Mouse (Mus musculus) hindbrain, embryonic 16.5 days (tissue): ENCODE measurements around the gene Stum. TPM values are rescaled to one million over a fixed set of nuclear protein-coding genes. Genes with fewer than 3 reads are reported as not detected.

Experiments used
- ATAC-seq: fragments of 200-750 bp; cut with Nextera tagmentation; 2 replicates; pipeline ENCODE4 v1.8.0; 2017; ENCODE audit warnings: moderate TSS enrichment, moderate library complexity
- H3K27ac ChIP-seq: fragments of 300-500 bp; sonication (generic); 2 replicates; pipeline ENCODE4 v1.5.1; 2014; ENCODE audit warnings: low read depth, mild to moderate bottlenecking, control low read depth, low read length, moderate library complexity
- H3K27me3 ChIP-seq: fragments of 300-500 bp; sonication (generic); replicated peaks from 2 replicates; pipeline ENCODE4 v1.6.1; 2014; ENCODE audit warnings: low read length; ENCODE audit not compliant: control insufficient read depth, insufficient read depth
- H3K36me3 ChIP-seq: fragments of 300-500 bp; sonication (generic); 2 replicates; pipeline ENCODE4 v1.6.1; 2014; ENCODE audit warnings: mild to moderate bottlenecking, low read length, moderate library complexity, mixed read lengths; ENCODE audit not compliant: control insufficient read depth, insufficient read depth
- H3K4me1 ChIP-seq: fragments of 300-500 bp; sonication (generic); 2 replicates; pipeline ENCODE4 v1.6.1; 2014; ENCODE audit warnings: low read depth, low read length; ENCODE audit not compliant: control insufficient read depth, insufficient read depth
- H3K4me2 ChIP-seq: fragments of 300-500 bp; sonication (generic); 2 replicates; pipeline ENCODE4 v1.6.1; 2014; ENCODE audit warnings: mild to moderate bottlenecking, low read length, control low read depth, moderate library complexity
- H3K4me3 ChIP-seq: fragments of 300-500 bp; sonication (generic); 2 replicates; pipeline ENCODE4 v1.5.1; 2014; ENCODE audit warnings: mild to moderate bottlenecking, low read length, control low read depth, moderate library complexity
- H3K9ac ChIP-seq: fragments of 300-500 bp; sonication (generic); 2 replicates; pipeline ENCODE4 v1.6.1; 2014; ENCODE audit warnings: low read depth, mild to moderate bottlenecking, control low read depth, low read length, moderate library complexity
- H3K9me3 ChIP-seq: fragments of 300-500 bp; sonication (generic); 2 replicates; pipeline ENCODE4 v1.6.1; 2014; ENCODE audit warnings: mild to moderate bottlenecking, low read length, moderate library complexity; ENCODE audit not compliant: control insufficient read depth
- WGBS: fragments of 180-500 bp; shearing (Covaris S2); extraction: QIAGEN DNeasy Blood & Tissue Kit; methylation state at CpG from one replicate; pipeline ENCODE4 v1.1.7; 2014; 5-methylcytosine and 5-hydroxymethylcytosine counted together
- polyA plus RNA-seq: library from polyadenylated mRNA; unstranded; fragments of >200 nt; fragmentation: Nextera tagmentation; extraction: Ambion mirVana; gene quantifications from 2 replicates; pipeline ENCODE4 v1.2.1, GENCODE M21; 2015

Stum gene
- polyA plus RNA-seq, 1 experiment from 2014 or later = 18.6 TPM

GRCm38 (mm10) chr1:180503484-180503883, 20.2 kb upstream of the Stum start:
- Histone ChIP-seq H3K4me3 (no peak overlapping the region), H3K9me3 (no peaks in the 10 kb centered on the region), H3K27ac (no peak overlapping the region), H3K27me3 (no peaks in the 10 kb centered on the region), H3K4me2 (no peak overlapping the region), H3K9ac (no peak overlapping the region), H3K36me3 (no peaks in the 10 kb centered on the region), H3K4me1 (no peaks in the 10 kb centered on the region; the same call in 1 of the 2 replicates)
- 51% methylated on average over 5 of the region's 5 CpGs for WGBS
- peak; percentile 37; the same call in 1 of the 2 replicates for ATAC-seq

- H3K27me3 ChIP-seq = no peaks in the 10 kb centered on the region
- WGBS = 56% methylated on average over 4 of the region's 4 CpGs
- H3K27ac ChIP-seq = no peak overlapping the region
- H3K9ac ChIP-seq = no peak overlapping the region
- H3K36me3 ChIP-seq = no peaks in the 10 kb centered on the region
- no peak overlapping the region for H3K4me2 ChIP-seq
- no peaks in the 10 kb centered on the region for H3K9me3 ChIP-seq
- no peaks in the 10 kb centered on the region; the same call in 1 of the 2 replicates for H3K4me1 ChIP-seq
- no peak overlapping the region for H3K4me3 ChIP-seq
- no peak for ATAC-seq
These were observed 19.3 kb upstream of the Stum start for GRCm38 (mm10) chr1:180502566-180502965.

- Histone ChIP-seq H3K27me3 (no peaks in the 10 kb centered on the region; the same call in none of the 2 replicates), H3K9ac (no peak overlapping the region), H3K27ac (no peak overlapping the region), H3K4me2 (no peak overlapping the region), H3K9me3 (no peaks in the 10 kb centered on the region), H3K4me3 (no peak overlapping the region), H3K36me3 (no peaks in the 10 kb centered on the region), H3K4me1 (no peaks in the 10 kb centered on the region; the same call in 1 of the 2 replicates)
- 91% methylated on average over 5 of the region's 5 CpGs for WGBS
- no peak for ATAC-seq
These were observed 17.3 kb upstream of the Stum start for GRCm38 (mm10) chr1:180500641-180501040.

- ATAC-seq = no peak
- 48% methylated on average over 4 of the region's 4 CpGs for WGBS
- H3K4me1 ChIP-seq = no peaks in the 10 kb centered on the region; the same call in 1 of the 2 replicates
- H3K9me3 ChIP-seq = no peaks in the 10 kb centered on the region
- no peaks in the 10 kb centered on the region; the same call in none of the 2 replicates for H3K27me3 ChIP-seq
- no peak overlapping the region for H3K4me2 ChIP-seq
- no peak overlapping the region for H3K9ac ChIP-seq
- H3K36me3 ChIP-seq = no peaks in the 10 kb centered on the region
- H3K4me3 ChIP-seq = no peak overlapping the region
- no peak overlapping the region for H3K27ac ChIP-seq
These were observed 16.9 kb upstream of the Stum start for GRCm38 (mm10) chr1:180500218-180500617.

GRCm38 (mm10) chr1:180499766-180500165, 16.5 kb upstream of the Stum start:
- no peaks in the 10 kb centered on the region; the same call in 1 of the 2 replicates for H3K4me1 ChIP-seq
- no peak overlapping the region for H3K4me2 ChIP-seq
- no peak for ATAC-seq
- 85% methylated on average over 3 of the region's 3 CpGs for WGBS
- H3K9ac ChIP-seq = no peak overlapping the region
- no peaks in the 10 kb centered on the region; the same call in none of the 2 replicates for H3K27me3 ChIP-seq
- H3K4me3 ChIP-seq = no peak overlapping the region
- H3K27ac ChIP-seq = no peak overlapping the region
- no peaks in the 10 kb centered on the region for H3K9me3 ChIP-seq
- no peaks in the 10 kb centered on the region for H3K36me3 ChIP-seq

GRCm38 (mm10) chr1:180492777-180493176, 9.5 kb upstream of the Stum start:
- no peak for ATAC-seq
- H3K4me3 ChIP-seq = no peak overlapping the region
- H3K4me2 ChIP-seq = no peak overlapping the region
- H3K27ac ChIP-seq = no peak overlapping the region
- H3K4me1 ChIP-seq = no peaks in the 10 kb centered on the region
- no peaks in the 10 kb centered on the region for H3K9me3 ChIP-seq
- 64% methylated on average over 9 of the region's 9 CpGs for WGBS
- no peaks in the 10 kb centered on the region for H3K36me3 ChIP-seq
- H3K9ac ChIP-seq = no peak overlapping the region
- no peaks in the 10 kb centered on the region; the same call in none of the 2 replicates for H3K27me3 ChIP-seq

GRCm38 (mm10) chr1:180485346-180485745, 2.0 kb upstream of the Stum start:
- H3K9ac ChIP-seq = no peak overlapping the region
- H3K4me3 ChIP-seq = no peak overlapping the region
- H3K27ac ChIP-seq = no peak overlapping the region
- no peak for ATAC-seq
- peaks cover 24% of the 10 kb centered on the region for H3K4me1 ChIP-seq
- H3K27me3 ChIP-seq = peaks cover 13% of the 10 kb centered on the region
- H3K4me2 ChIP-seq = no peak overlapping the region
- no peaks in the 10 kb centered on the region for H3K9me3 ChIP-seq
- 88% methylated on average over 5 of the region's 5 CpGs for WGBS
- no peaks in the 10 kb centered on the region for H3K36me3 ChIP-seq

- Histone ChIP-seq H3K27me3 (peaks cover 13% of the 10 kb centered on the region), H3K9ac (peak overlapping the region; percentile 69), H3K36me3 (no peaks in the 10 kb centered on the region), H3K4me2 (peak overlapping the region; percentile 71), H3K4me1 (peaks cover 24% of the 10 kb centered on the region), H3K4me3 (peak overlapping the region; percentile 50), H3K9me3 (no peaks in the 10 kb centered on the region), H3K27ac (no peak overlapping the region)
- ATAC-seq = no peak
- 2% methylated on average over 39 of the region's 39 CpGs for WGBS
These were observed 385 bp downstream of the Stum start for GRCm38 (mm10) chr1:180482840-180483398.

- H3K27ac ChIP-seq = no peak overlapping the region
- peak overlapping the region; percentile 50 for H3K4me3 ChIP-seq
- 6% methylated on average over 10 of the region's 10 CpGs for WGBS
- H3K9ac ChIP-seq = no peak overlapping the region; the same call in 1 of the 2 replicates
- H3K4me1 ChIP-seq = peaks cover 24% of the 10 kb centered on the region
- no peaks in the 10 kb centered on the region for H3K9me3 ChIP-seq
- H3K4me2 ChIP-seq = peak overlapping the region; percentile 71
- H3K27me3 ChIP-seq = peaks cover 13% of the 10 kb centered on the region
- ATAC-seq = peak; percentile 43
- H3K36me3 ChIP-seq = no peaks in the 10 kb centered on the region
These were observed 1.3 kb downstream of the Stum start for GRCm38 (mm10) chr1:180481956-180482355.
